Mouse (Mus musculus) kidney, adult 2 months (tissue): ENCODE measurements at regions not wholly inside any gene's neighbourhood (a gene's known extent, or its start where the extent isn't known, plus 50 kb on each side); places are given as distances from the start of the nearest gene placed in this dataset.

ENCODE experiments used
- CTCF ChIP-seq: fragments of 200-500 bp; conservative IDR thresholded peaks from 2 replicates; pipeline ENCODE4 v1.5.1; 2011; ENCODE audit warnings: low read depth, mild to moderate bottlenecking, control low read depth, low read length, moderate library complexity, mixed read lengths; ENCODE audit not compliant: insufficient read depth, insufficient read length
- POLR2A ChIP-seq: fragments of 200-500 bp; IDR thresholded peaks from one replicate; pipeline ENCODE4 v1.6.1; 2011; ENCODE audit warnings: low read depth, low read length, control low read depth

- TF ChIP-seq CTCF (no peak), POLR2A (no peak)
Measured at GRCm38 (mm10) chr12:15162605-15163004, 654.1 kb downstream of the Trib2 start.
